Mouse (Mus musculus) hematopoietic stem cell, adult 5-6 weeks (primary cell): ENCODE measurements at regions not wholly inside any gene's neighbourhood (a gene's known extent, or its start where the extent isn't known, plus 50 kb on each side); places are given as distances from the start of the nearest gene placed in this dataset.

Experiments
- ATAC-seq, 2 experiments: fragments of 125-278 bp in 1 of 2; replicated peaks in 1 of 2; 2 replicates each; pipeline ENCODE4 v1.8.0; 2016 to 2017; ENCODE audit warnings: inconsistent platforms in 2 of 2, mild to moderate bottlenecking in 2 of 2, moderate number of reproducible peaks in 2 of 2, low read depth in 1 of 2, moderate TSS enrichment in 1 of 2; ENCODE audit not compliant: low FRiP score in 2 of 2, poor library complexity in 2 of 2, severe bottlenecking in 2 of 2, insufficient read depth in 1 of 2, low TSS enrichment in 1 of 2

DNA sequence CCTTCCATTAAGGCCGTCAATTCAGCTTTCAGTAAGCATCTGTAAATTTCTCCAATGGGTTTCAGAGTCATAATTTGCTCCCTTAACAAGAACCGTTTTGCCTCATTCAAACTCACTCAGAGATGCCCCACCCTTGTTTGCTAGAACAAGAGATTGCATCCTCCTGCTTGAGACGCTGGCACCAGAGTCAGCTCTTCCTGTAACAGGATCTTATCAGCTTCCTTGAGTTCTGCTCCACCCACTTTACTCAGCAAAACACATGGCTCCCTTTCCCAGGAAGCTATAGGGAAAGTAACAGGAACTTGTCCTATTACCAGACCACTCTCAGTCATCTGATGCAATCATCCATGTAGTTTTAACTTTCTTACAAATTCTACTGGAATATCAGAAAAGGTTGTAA, 52.7 kb upstream of the Wscd1 start:
- no peak for ATAC-seq

DNA sequence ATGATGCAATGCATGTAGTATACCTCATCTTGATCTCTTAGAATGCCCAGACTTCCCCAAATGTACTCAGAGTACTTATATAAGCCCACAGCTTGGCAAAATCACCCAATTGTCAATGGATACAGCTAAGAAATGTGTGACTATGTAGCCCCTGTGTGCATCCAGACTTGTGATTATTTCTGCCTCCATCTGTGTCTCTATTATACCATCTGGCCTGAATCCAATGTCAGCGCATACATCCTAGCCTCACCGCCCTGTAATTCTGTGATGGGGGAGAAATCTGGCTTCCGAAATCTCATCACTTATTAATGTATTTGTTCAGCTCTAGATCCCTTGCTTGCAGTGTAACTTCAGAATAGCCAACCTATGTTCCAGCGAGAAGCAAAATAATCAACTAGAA, 50.9 kb upstream of the Wscd1 start:
- no peak for ATAC-seq
